ENCODE assay signal across 8 mouse cellular contexts in the genomic region with DNA sequence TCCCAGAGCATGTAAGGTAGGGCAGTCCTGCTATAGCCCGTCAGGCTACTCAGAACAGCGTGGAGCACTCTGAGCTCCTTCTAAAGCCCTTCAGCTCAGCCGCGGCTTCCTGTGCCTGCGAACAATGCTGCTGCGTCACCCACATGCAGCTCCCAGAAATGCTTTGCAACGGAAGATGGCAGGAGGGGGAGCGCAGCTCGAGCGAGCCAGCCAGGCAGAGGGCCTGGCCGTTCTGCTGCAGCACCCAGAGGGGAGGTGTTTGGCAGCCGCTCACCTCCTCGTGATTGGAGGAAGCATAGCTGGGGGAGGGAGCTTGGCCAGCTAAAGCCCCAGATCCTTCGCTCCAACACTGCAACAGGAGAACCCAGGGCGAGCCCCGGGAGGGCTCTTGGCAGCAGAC. TPM values are rescaled to one million over a fixed set of nuclear protein-coding genes. Genes with fewer than 3 reads are reported as not detected.
DNase-seq lines count a peak whose midpoint lies in the region; ATAC-seq and TF ChIP-seq lines count a peak whose summit lies in the region.

No protein-coding gene starts in this region.

- CTCF ChIA-PET in Patski (lab: Charles Lee) = interaction anchor here (0.7 to 3.6 kb wide), 10 partner anchors 10 to 91 kb away, joined by 3 to 11 read pairs (median 4); no protein-coding TSS in a partner anchor

- H3K4me2 ChIP-seq in hindbrain, embryonic 13.5 days = peak overlapping the region; percentile 84

- peak overlapping the region; percentile 84 for H3K9ac ChIP-seq in hindbrain, embryonic 13.5 days

- peak overlapping the region; percentile 91 for H3K27ac ChIP-seq in hindbrain, embryonic 13.5 days

- H3K36me3 ChIP-seq in hindbrain, embryonic 13.5 days = peaks cover 25% of the 10 kb centered on the region

- DNase-seq in Patski (ENCODE audit: low read depth, low spot score) = peak; percentile 85
- peak; percentile 94 to 95 for DNase-seq in cerebellum, postnatal 14 days
- DNase-seq in frontal cortex, postnatal 14 days (ENCODE audit: low spot score in 2 of 2) = peak; percentile 86 to 87
- DNase-seq in layer of hippocampus, postnatal 25 days (ENCODE audit: extremely low spot score in 1 of 2, low spot score in 1 of 2) = peak; percentile 75 to 77
- DNase-seq in lung, postnatal 25 days (ENCODE audit: low spot score) = peak; percentile 97
- DNase-seq in retina, embryonic 14.5 days (ENCODE audit: low spot score) = peak; percentile 93
- DNase-seq in thymus, postnatal 4 days = peak; percentile 86

- peak; percentile 95 for ATAC-seq in Patski
- peak; percentile 98 for ATAC-seq in hindbrain, embryonic 13.5 days (ENCODE audit: low FRiP score)

- no peaks in the 10 kb centered on the region for H3K9me3 ChIP-seq in hindbrain, embryonic 13.5 days

- no peak for TF ChIP-seq CTCF in Patski (IDR thresholded peaks at IDR 0.05)

- in situ Hi-C loops in Patski (cut with MboI; ENCODE audit: low pct_unique_long_range_greater_than_20kb) = no loop called here

- no peaks in the 10 kb centered on the region for H3K27me3 ChIP-seq in Patski
- no peaks in the 10 kb centered on the region for H3K27me3 ChIP-seq in hindbrain, embryonic 13.5 days

- peaks cover 41% of the 10 kb centered on the region for H3K4me1 ChIP-seq in hindbrain, embryonic 13.5 days (replicated peaks)

- POLR2A ChIA-PET in Patski (lab: Charles Lee) = interaction anchor here (0.9 to 1.1 kb wide), 2 partner anchors 12 to 157 kb away, joined by 3 to 5 read pairs; no protein-coding TSS in a partner anchor

- under 1% methylated on average over 16 of the region's 16 CpGs for WGBS in hindbrain, embryonic 13.5 days

- H3K4me3 ChIP-seq in hindbrain, embryonic 13.5 days = peak overlapping the region; percentile 63

RNA-seq across cellular contexts. Expression of gene Grk2, which starts 27.8 kb away (rescaled TPM):
- polyA plus RNA-seq in Patski (2021) = 74.9 TPM
- polyA plus RNA-seq in hindbrain, embryonic 13.5 days (2015; fragmentation: Nextera tagmentation; extraction: Ambion mirVana) = 19.6 and 20.0 TPM in 2 replicates
- 100 to 1,000 TPM; 185 to 186 TPM for total RNA-seq in layer of hippocampus, postnatal 25 days (2021)

RNA-seq across cellular contexts. Expression of gene Ankrd13d, which starts 50.9 kb away (rescaled TPM):
- polyA plus RNA-seq in Patski (2021) = 25.8 TPM
- 29.9 and 33.1 TPM in 2 replicates for polyA plus RNA-seq in hindbrain, embryonic 13.5 days (2015; fragmentation: Nextera tagmentation; extraction: Ambion mirVana)
- total RNA-seq in layer of hippocampus, postnatal 25 days (2021) = 10 to 100 TPM; 59.6 to 66.3 TPM

Comparison
In these comparisons a context has a peak if more than half of its experiments do, and no peak if none do; other contexts are left out.
1. Peak in every context shown above with its lines: DNase-seq, ATAC-seq, H3K4me3 ChIP-seq and H3K27ac ChIP-seq.